Mouse (Mus musculus): ENCODE results near the gene Gtf2b. TPM values are rescaled to one million over a fixed set of nuclear protein-coding genes. Genes with fewer than 3 reads are reported as not detected.

Gene Gtf2b
- polyA plus RNA-seq (2016; fragmentation: Nextera tagmentation; extraction: Ambion mirVana), result 91.5 and 97.8 TPM in 2 replicates

GRCm38 (mm10) chr3:142764995-142765777, at the start of gene Gtf2b:
TSS of gene Gtf2b (plus strand) at chr3:142765045.
- Histone ChIP-seq H3K9me3 (no peaks in the 10 kb centered on the region), H3K27me3 (ENCODE audit: insufficient read depth, poor library complexity, severe bottlenecking) (no peaks in the 10 kb centered on the region), H3K4me3 (peak within 1 kb of the TSS; percentile 88), H3K4me1 (replicated peaks) (peaks cover 25% of the 10 kb centered on the region), H3K36me3 (no peaks in the 10 kb centered on the region), H3K27ac (peak within 1 kb of the TSS; percentile 96)
- WGBS, result under 1% methylated on average over 64 of the region's 64 CpGs
- peak; percentile 94 for DNase-seq (ENCODE audit: low spot score)

GRCm38 (mm10) chr3:142725481-142725880, 39.4 kb upstream of the Gtf2b start:
- Histone ChIP-seq H3K4me3 (no peak overlapping the region), H3K27ac (no peak overlapping the region), H3K36me3 (peaks cover 8% of the 10 kb centered on the region), H3K9me3 (0 out of 2 replicates have a peak, but pooled peaks cover 2% of the 10 kb centered on the region), H3K4me1 (replicated peaks) (no peaks in the 10 kb centered on the region), H3K27me3 (ENCODE audit: insufficient read depth, poor library complexity, severe bottlenecking) (no peaks in the 10 kb centered on the region)
- WGBS, result 78% methylated on average over 2 of the region's 2 CpGs
- no peak for DNase-seq (ENCODE audit: low spot score)

- Histone ChIP-seq H3K27me3 (ENCODE audit: insufficient read depth, poor library complexity, severe bottlenecking) (no peaks in the 10 kb centered on the region), H3K4me1 (replicated peaks) (no peaks in the 10 kb centered on the region), H3K27ac (no peak overlapping the region), H3K4me3 (no peak overlapping the region), H3K9me3 (0 out of 2 replicates have a peak, but pooled peaks cover 2% of the 10 kb centered on the region), H3K36me3 (peaks cover 8% of the 10 kb centered on the region)
- DNase-seq (ENCODE audit: low spot score), result no peak
- WGBS, result 89% methylated on average over 22 of the region's 22 CpGs
Observed at GRCm38 (mm10) chr3:142725969-142726672, 38.7 kb upstream of the Gtf2b start.

GRCm38 (mm10) chr3:142734291-142734690, 30.6 kb upstream of the Gtf2b start:
- no peaks in the 10 kb centered on the region for H3K27me3 ChIP-seq (ENCODE audit: insufficient read depth, poor library complexity, severe bottlenecking)
- no peaks in the 10 kb centered on the region for H3K9me3 ChIP-seq
- H3K27ac ChIP-seq, result no peak overlapping the region
- no peaks in the 10 kb centered on the region for H3K36me3 ChIP-seq
- no peak overlapping the region for H3K4me3 ChIP-seq
- WGBS, result 81% methylated on average over 12 of the region's 12 CpGs
- DNase-seq (ENCODE audit: low spot score), result no peak
- no peaks in the 10 kb centered on the region for H3K4me1 ChIP-seq (replicated peaks)

- no peaks in the 10 kb centered on the region for H3K36me3 ChIP-seq
- H3K9me3 ChIP-seq, result no peaks in the 10 kb centered on the region
- no peak for DNase-seq (ENCODE audit: low spot score)
- H3K27me3 ChIP-seq (ENCODE audit: insufficient read depth, poor library complexity, severe bottlenecking), result no peaks in the 10 kb centered on the region
- H3K4me1 ChIP-seq (replicated peaks), result no peaks in the 10 kb centered on the region
- no peak overlapping the region for H3K4me3 ChIP-seq
- no peak overlapping the region for H3K27ac ChIP-seq
- 83% methylated on average over 7 of the region's 7 CpGs for WGBS
Observed at GRCm38 (mm10) chr3:142740896-142741295, 23.9 kb upstream of the Gtf2b start.

GRCm38 (mm10) chr3:142743973-142744898, 20.6 kb upstream of the Gtf2b start:
- Histone ChIP-seq H3K9me3 (no peaks in the 10 kb centered on the region), H3K4me3 (no peak overlapping the region), H3K27me3 (ENCODE audit: insufficient read depth, poor library complexity, severe bottlenecking) (no peaks in the 10 kb centered on the region), H3K27ac (no peak overlapping the region), H3K36me3 (no peaks in the 10 kb centered on the region), H3K4me1 (replicated peaks) (no peaks in the 10 kb centered on the region)
- 60% methylated on average over 21 of the region's 21 CpGs for WGBS
- peak; percentile 42 for DNase-seq (ENCODE audit: low spot score)

- no peak overlapping the region for H3K27ac ChIP-seq
- 96% methylated on average over 2 of the region's 2 CpGs for WGBS
Observed at GRCm38 (mm10) chr3:142745076-142745475, 19.8 kb upstream of the Gtf2b start.

GRCm38 (mm10) chr3:142747673-142748072, 17.2 kb upstream of the Gtf2b start:
- Histone ChIP-seq H3K9me3 (no peaks in the 10 kb centered on the region), H3K36me3 (no peaks in the 10 kb centered on the region), H3K27ac (no peak overlapping the region), H3K4me1 (replicated peaks) (no peaks in the 10 kb centered on the region), H3K4me3 (no peak overlapping the region), H3K27me3 (ENCODE audit: insufficient read depth, poor library complexity, severe bottlenecking) (no peaks in the 10 kb centered on the region)
- no peak for DNase-seq (ENCODE audit: low spot score)
- WGBS, result 91% methylated on average over 7 of the region's 7 CpGs

More at GRCm38 (mm10) chr3:142745076-142745475, 19.8 kb upstream of the Gtf2b start:
- H3K9me3 ChIP-seq, result no peaks in the 10 kb centered on the region
- H3K27me3 ChIP-seq (ENCODE audit: insufficient read depth, poor library complexity, severe bottlenecking), result no peaks in the 10 kb centered on the region
- no peaks in the 10 kb centered on the region for H3K36me3 ChIP-seq
- no peaks in the 10 kb centered on the region for H3K4me1 ChIP-seq (replicated peaks)
- no peak overlapping the region for H3K4me3 ChIP-seq
- DNase-seq (ENCODE audit: low spot score), result no peak

GRCm38 (mm10) chr3:142749131-142749530, 15.7 kb upstream of the Gtf2b start:
- no peak overlapping the region for H3K4me3 ChIP-seq
- H3K9me3 ChIP-seq, result no peaks in the 10 kb centered on the region
- no peaks in the 10 kb centered on the region for H3K27me3 ChIP-seq (ENCODE audit: insufficient read depth, poor library complexity, severe bottlenecking)
- WGBS, result 89% methylated on average over 16 of the region's 16 CpGs
- no peak overlapping the region for H3K27ac ChIP-seq
- no peak for DNase-seq (ENCODE audit: low spot score)
- no peaks in the 10 kb centered on the region for H3K36me3 ChIP-seq
- no peaks in the 10 kb centered on the region for H3K4me1 ChIP-seq (replicated peaks)

GRCm38 (mm10) chr3:142755132-142755867, 9.5 kb upstream of the Gtf2b start:
- H3K9me3 ChIP-seq, result no peaks in the 10 kb centered on the region
- no peaks in the 10 kb centered on the region for H3K27me3 ChIP-seq (ENCODE audit: insufficient read depth, poor library complexity, severe bottlenecking)
- H3K4me3 ChIP-seq, result no peak overlapping the region
- DNase-seq (ENCODE audit: low spot score), result no peak
- WGBS, result 92% methylated on average over 18 of the region's 18 CpGs
- H3K36me3 ChIP-seq, result no peaks in the 10 kb centered on the region
- no peaks in the 10 kb centered on the region for H3K4me1 ChIP-seq (replicated peaks)
- H3K27ac ChIP-seq, result no peak overlapping the region

- Histone ChIP-seq H3K4me3 (no peak overlapping the region), H3K36me3 (no peaks in the 10 kb centered on the region), H3K27ac (no peak overlapping the region), H3K4me1 (replicated peaks) (no peaks in the 10 kb centered on the region), H3K27me3 (ENCODE audit: insufficient read depth, poor library complexity, severe bottlenecking) (no peaks in the 10 kb centered on the region), H3K9me3 (no peaks in the 10 kb centered on the region)
- 60% methylated on average over 12 of the region's 12 CpGs for WGBS
- no peak for DNase-seq (ENCODE audit: low spot score)
Observed at GRCm38 (mm10) chr3:142757841-142758240, 7.0 kb upstream of the Gtf2b start.

GRCm38 (mm10) chr3:142758593-142758992, 6.3 kb upstream of the Gtf2b start:
- Histone ChIP-seq H3K4me1 (replicated peaks) (no peaks in the 10 kb centered on the region), H3K9me3 (no peaks in the 10 kb centered on the region), H3K36me3 (no peaks in the 10 kb centered on the region), H3K27ac (no peak overlapping the region), H3K4me3 (no peak overlapping the region), H3K27me3 (ENCODE audit: insufficient read depth, poor library complexity, severe bottlenecking) (no peaks in the 10 kb centered on the region)
- DNase-seq (ENCODE audit: low spot score), result no peak
- WGBS, result 86% methylated on average over 7 of the region's 7 CpGs
